Mouse (Mus musculus) heart, adult 2 months (tissue): ENCODE results near the gene Tgfb1.

Source experiments
- CTCF ChIP-seq: fragments of 200-600 bp; IDR thresholded peaks from 2 replicates; pipeline ENCODE4 v1.8.1; 2022; ENCODE audit warnings: antibody characterized with exemption, mild to moderate bottlenecking, moderate library complexity
- POLR2A ChIP-seq: fragments of 200-500 bp; IDR thresholded peaks from 2 replicates; pipeline ENCODE4 v1.6.1; 2011; ENCODE audit warnings: mild to moderate bottlenecking, low read depth, low read length, control low read depth; ENCODE audit not compliant: insufficient read depth

GRCm38 (mm10) chr7:25651281-25651680, 35.5 kb upstream of the Tgfb1 start:
- no peak for TF ChIP-seq POLR2A
- no peak for TF ChIP-seq CTCF
